Mouse (Mus musculus): ENCODE results near the gene Rad23a. TPM values are rescaled to one million over a fixed set of nuclear protein-coding genes. Genes with fewer than 3 reads are reported as not detected.
A peak's percentile ranks its signal among the peaks of the same experiment; 100 is the strongest.

The Rad23a gene
- polyA plus RNA-seq, 1 experiment from 2014 or later = 122 TPM

GRCm38 (mm10) chr8:84845355-84846093 is 5.1 kb upstream of the Rad23a start:
- peak overlapping the region; percentile 90 for H3K9ac ChIP-seq (ENCODE audit: low read length)
- peak overlapping the region; percentile 91 for H3K27ac ChIP-seq (ENCODE audit: low read length)
- no peaks in the 10 kb centered on the region for H3K27me3 ChIP-seq (ENCODE audit: control insufficient read depth, insufficient read depth, low read length)
- peak overlapping the region; percentile 70 for H3K4me2 ChIP-seq (ENCODE audit: low read depth, low read length)
- no peaks in the 10 kb centered on the region for H3K9me3 ChIP-seq (replicated peaks; ENCODE audit: control insufficient read depth, low read length)
- H3K36me3 ChIP-seq (ENCODE audit: control insufficient read depth, insufficient read depth, low read length) = peaks cover 39% of the 10 kb centered on the region
- 11% methylated on average over 12 of the region's 12 CpGs for WGBS
- no peak for ATAC-seq (ENCODE audit: insufficient read depth, low FRiP score)
- H3K4me3 ChIP-seq (replicated peaks; ENCODE audit: low read length) = peak overlapping the region; percentile 94
- H3K4me1 ChIP-seq (ENCODE audit: control insufficient read depth, insufficient read depth, low read length) = peaks cover 22% of the 10 kb centered on the region

- peaks cover 39% of the 10 kb centered on the region for H3K36me3 ChIP-seq (ENCODE audit: control insufficient read depth, insufficient read depth, low read length)
- ATAC-seq (ENCODE audit: insufficient read depth, low FRiP score) = no peak
- H3K4me2 ChIP-seq (ENCODE audit: low read depth, low read length) = peak overlapping the region; percentile 70
- peaks cover 24% of the 10 kb centered on the region for H3K4me1 ChIP-seq (ENCODE audit: control insufficient read depth, insufficient read depth, low read length)
- no peaks in the 10 kb centered on the region for H3K9me3 ChIP-seq (replicated peaks; ENCODE audit: control insufficient read depth, low read length)
- no peak overlapping the region for H3K27ac ChIP-seq (ENCODE audit: low read length)
- H3K4me3 ChIP-seq (replicated peaks; ENCODE audit: low read length) = peak overlapping the region; percentile 94
- peak overlapping the region; percentile 55 for H3K9ac ChIP-seq (ENCODE audit: low read length)
- H3K27me3 ChIP-seq (ENCODE audit: control insufficient read depth, insufficient read depth, low read length) = no peaks in the 10 kb centered on the region
- 74% methylated on average over 9 of the region's 9 CpGs for WGBS
These were observed 4.1 kb upstream of the Rad23a start for GRCm38 (mm10) chr8:84844397-84845070.

GRCm38 (mm10) chr8:84841514-84841913 is 1.0 kb upstream of the Rad23a start:
- Histone ChIP-seq H3K9ac (ENCODE audit: low read length) (no peak overlapping the region), H3K4me1 (ENCODE audit: control insufficient read depth, insufficient read depth, low read length) (peaks cover 19% of the 10 kb centered on the region), H3K9me3 (replicated peaks; ENCODE audit: control insufficient read depth, low read length) (no peaks in the 10 kb centered on the region), H3K4me2 (ENCODE audit: low read depth, low read length) (no peak overlapping the region), H3K27me3 (ENCODE audit: control insufficient read depth, insufficient read depth, low read length) (no peaks in the 10 kb centered on the region), H3K27ac (ENCODE audit: low read length) (no peak overlapping the region), H3K36me3 (ENCODE audit: control insufficient read depth, insufficient read depth, low read length) (peaks cover 53% of the 10 kb centered on the region), H3K4me3 (replicated peaks; ENCODE audit: low read length) (no peak overlapping the region)
- no peak for ATAC-seq (ENCODE audit: insufficient read depth, low FRiP score)
- 66% methylated on average over 1 of the region's 1 CpGs for WGBS

- H3K9ac ChIP-seq (ENCODE audit: low read length) = peak overlapping the region; percentile 90
- no peak for ATAC-seq (ENCODE audit: insufficient read depth, low FRiP score)
- H3K27me3 ChIP-seq (ENCODE audit: control insufficient read depth, insufficient read depth, low read length) = no peaks in the 10 kb centered on the region
- H3K4me2 ChIP-seq (ENCODE audit: low read depth, low read length) = peak overlapping the region; percentile 64
- H3K4me1 ChIP-seq (ENCODE audit: control insufficient read depth, insufficient read depth, low read length) = peaks cover 16% of the 10 kb centered on the region
- no peaks in the 10 kb centered on the region for H3K9me3 ChIP-seq (replicated peaks; ENCODE audit: control insufficient read depth, low read length)
- H3K27ac ChIP-seq (ENCODE audit: low read length) = peak overlapping the region; percentile 91
- 1% methylated on average over 7 of the region's 7 CpGs for WGBS
- H3K36me3 ChIP-seq (ENCODE audit: control insufficient read depth, insufficient read depth, low read length) = peaks cover 52% of the 10 kb centered on the region
- H3K4me3 ChIP-seq (replicated peaks; ENCODE audit: low read length) = peak overlapping the region; percentile 86
These were observed 604 bp downstream of the Rad23a start for GRCm38 (mm10) chr8:84839875-84840247.

- no peaks in the 10 kb centered on the region for H3K27me3 ChIP-seq (ENCODE audit: control insufficient read depth, insufficient read depth, low read length)
- peak overlapping the region; percentile 86 for H3K4me3 ChIP-seq (replicated peaks; ENCODE audit: low read length)
- peaks cover 16% of the 10 kb centered on the region for H3K4me1 ChIP-seq (ENCODE audit: control insufficient read depth, insufficient read depth, low read length)
- WGBS = 82% methylated on average over 2 of the region's 2 CpGs
- peak overlapping the region; percentile 64 for H3K4me2 ChIP-seq (ENCODE audit: low read depth, low read length)
- peak overlapping the region; percentile 90 for H3K9ac ChIP-seq (ENCODE audit: low read length)
- peaks cover 50% of the 10 kb centered on the region for H3K36me3 ChIP-seq (ENCODE audit: control insufficient read depth, insufficient read depth, low read length)
- no peak overlapping the region for H3K27ac ChIP-seq (ENCODE audit: low read length)
- no peaks in the 10 kb centered on the region for H3K9me3 ChIP-seq (replicated peaks; ENCODE audit: control insufficient read depth, low read length)
- ATAC-seq (ENCODE audit: insufficient read depth, low FRiP score) = no peak
These were observed 1.1 kb downstream of the Rad23a start for GRCm38 (mm10) chr8:84839411-84839810.

GRCm38 (mm10) chr8:84838513-84838912 is 2.0 kb downstream of the Rad23a start:
- Histone ChIP-seq H3K4me3 (replicated peaks; ENCODE audit: low read length) (no peak overlapping the region), H3K27me3 (ENCODE audit: control insufficient read depth, insufficient read depth, low read length) (no peaks in the 10 kb centered on the region), H3K4me2 (ENCODE audit: low read depth, low read length) (no peak overlapping the region), H3K36me3 (ENCODE audit: control insufficient read depth, insufficient read depth, low read length) (peaks cover 45% of the 10 kb centered on the region), H3K4me1 (ENCODE audit: control insufficient read depth, insufficient read depth, low read length) (peaks cover 17% of the 10 kb centered on the region), H3K9me3 (replicated peaks; ENCODE audit: control insufficient read depth, low read length) (no peaks in the 10 kb centered on the region), H3K27ac (ENCODE audit: low read length) (no peak overlapping the region), H3K9ac (ENCODE audit: low read length) (no peak overlapping the region)
- ATAC-seq (ENCODE audit: insufficient read depth, low FRiP score) = 0 out of 2 replicates have a peak, but pooled peaks have one; percentile 3
- 83% methylated on average over 5 of the region's 5 CpGs for WGBS

GRCm38 (mm10) chr8:84837912-84838470 is 2.5 kb downstream of the Rad23a start:
- H3K9me3 ChIP-seq (replicated peaks; ENCODE audit: control insufficient read depth, low read length) = no peaks in the 10 kb centered on the region
- no peak for ATAC-seq (ENCODE audit: insufficient read depth, low FRiP score)
- WGBS = 76% methylated on average over 15 of the region's 15 CpGs
- no peak overlapping the region for H3K9ac ChIP-seq (ENCODE audit: low read length)
- H3K4me3 ChIP-seq (replicated peaks; ENCODE audit: low read length) = no peak overlapping the region
- peaks cover 22% of the 10 kb centered on the region for H3K4me1 ChIP-seq (ENCODE audit: control insufficient read depth, insufficient read depth, low read length)
- H3K27ac ChIP-seq (ENCODE audit: low read length) = no peak overlapping the region
- peaks cover 40% of the 10 kb centered on the region for H3K36me3 ChIP-seq (ENCODE audit: control insufficient read depth, insufficient read depth, low read length)
- no peaks in the 10 kb centered on the region for H3K27me3 ChIP-seq (ENCODE audit: control insufficient read depth, insufficient read depth, low read length)
- no peak overlapping the region for H3K4me2 ChIP-seq (ENCODE audit: low read depth, low read length)

- H3K36me3 ChIP-seq (ENCODE audit: control insufficient read depth, insufficient read depth, low read length) = peaks cover 33% of the 10 kb centered on the region
- no peaks in the 10 kb centered on the region for H3K27me3 ChIP-seq (ENCODE audit: control insufficient read depth, insufficient read depth, low read length)
- no peak overlapping the region for H3K27ac ChIP-seq (ENCODE audit: low read length)
- H3K4me3 ChIP-seq (replicated peaks; ENCODE audit: low read length) = no peak overlapping the region
- peaks cover 26% of the 10 kb centered on the region for H3K4me1 ChIP-seq (ENCODE audit: control insufficient read depth, insufficient read depth, low read length)
- H3K9ac ChIP-seq (ENCODE audit: low read length) = no peak overlapping the region
- 48% methylated on average over 8 of the region's 8 CpGs for WGBS
- H3K9me3 ChIP-seq (replicated peaks; ENCODE audit: control insufficient read depth, low read length) = no peaks in the 10 kb centered on the region
- ATAC-seq (ENCODE audit: insufficient read depth, low FRiP score) = no peak
- no peak overlapping the region for H3K4me2 ChIP-seq (ENCODE audit: low read depth, low read length)
These were observed 3.1 kb downstream of the Rad23a start for GRCm38 (mm10) chr8:84837149-84837911.
